Mouse (Mus musculus) hindbrain, embryonic 11.5 days (tissue): Measurements from ENCODE around the gene Camkmt. TPM values are rescaled to one million over a fixed set of nuclear protein-coding genes. Genes with fewer than 3 reads are reported as not detected.

ENCODE experiments used
- ATAC-seq: fragments of 200-750 bp; cut with Nextera tagmentation; 2 replicates; pipeline ENCODE4 v1.8.0; 2017; ENCODE audit warnings: mild to moderate bottlenecking, moderate TSS enrichment, moderate library complexity; ENCODE audit not compliant: low FRiP score
- DNase-seq: peaks from one replicate; pipeline ENCODE4 v3.0.0-alpha.2; 2015; ENCODE audit warnings: low spot score
- H3K27ac ChIP-seq: fragments of 300-500 bp; sonication (generic); 2 replicates; pipeline ENCODE4 v1.5.1; 2014; ENCODE audit warnings: mild to moderate bottlenecking, low read depth, low read length
- H3K27me3 ChIP-seq: fragments of 300-500 bp; sonication (generic); 2 replicates; pipeline ENCODE4 v1.6.1; 2014; ENCODE audit warnings: mild to moderate bottlenecking, low read length, moderate library complexity, mixed read lengths; ENCODE audit not compliant: control insufficient read depth, insufficient read depth
- H3K36me3 ChIP-seq: fragments of 300-500 bp; sonication (generic); 2 replicates; pipeline ENCODE4 v1.6.1; 2014; ENCODE audit warnings: mild to moderate bottlenecking, low read length, moderate library complexity, mixed read lengths; ENCODE audit not compliant: control insufficient read depth, insufficient read depth
- H3K4me1 ChIP-seq: fragments of 300-500 bp; sonication (generic); replicated peaks from 2 replicates; pipeline ENCODE4 v1.6.1; 2014; ENCODE audit warnings: low read length, mixed read lengths; ENCODE audit not compliant: control insufficient read depth, insufficient read depth
- H3K4me2 ChIP-seq: fragments of 300-500 bp; sonication (generic); replicated peaks from 2 replicates; pipeline ENCODE4 v1.6.1; 2014; ENCODE audit warnings: mild to moderate bottlenecking, low read depth, low read length
- H3K4me3 ChIP-seq: fragments of 300-500 bp; sonication (generic); 2 replicates; pipeline ENCODE4 v1.5.1; 2014; ENCODE audit warnings: low read depth, low read length
- H3K9ac ChIP-seq: fragments of 300-500 bp; sonication (generic); 2 replicates; pipeline ENCODE4 v1.6.1; 2014; ENCODE audit warnings: low read depth, low read length
- H3K9me3 ChIP-seq: fragments of 300-500 bp; sonication (generic); 2 replicates; pipeline ENCODE4 v1.6.1; 2016; ENCODE audit warnings: low read length; ENCODE audit not compliant: control insufficient read depth
- WGBS: fragments of 180-500 bp; shearing (Covaris S2); extraction: QIAGEN DNeasy Blood & Tissue Kit; methylation state at CpG from one replicate; pipeline ENCODE4 v1.1.7; 2014; 5-methylcytosine and 5-hydroxymethylcytosine counted together
- polyA plus RNA-seq: library from polyadenylated mRNA; unstranded; fragments of >200 nt; fragmentation: Nextera tagmentation; extraction: Ambion mirVana; gene quantifications from 2 replicates; pipeline ENCODE4 v1.2.1, GENCODE M21; 2014

Gene Camkmt
- 15.3 and 16.7 TPM in 2 replicates for polyA plus RNA-seq

- Histone ChIP-seq H3K9me3 (no peaks in the 10 kb centered on the region), H3K36me3 (no peaks in the 10 kb centered on the region), H3K4me2 (peak within 1 kb of the TSS; percentile 68), H3K27me3 (no peaks in the 10 kb centered on the region), H3K4me1 (no peaks in the 10 kb centered on the region), H3K9ac (peak within 1 kb of the TSS; percentile 82), H3K4me3 (peak within 1 kb of the TSS; percentile 63), H3K27ac (peak within 1 kb of the TSS; percentile 72)
- peak; percentile 97 for DNase-seq
- ATAC-seq, result peak; percentile 98
- under 1% methylated on average over 63 of the region's 63 CpGs for WGBS
Observed at GRCm38 (mm10) chr17:85090120-85091099, at the start of gene Camkmt, which contains the start of gene Prepl. Gene Camkmt, plus strand, starts transcription at chr17:85090552. Gene Prepl, minus strand, starts transcription at chr17:85090241.

DNA sequence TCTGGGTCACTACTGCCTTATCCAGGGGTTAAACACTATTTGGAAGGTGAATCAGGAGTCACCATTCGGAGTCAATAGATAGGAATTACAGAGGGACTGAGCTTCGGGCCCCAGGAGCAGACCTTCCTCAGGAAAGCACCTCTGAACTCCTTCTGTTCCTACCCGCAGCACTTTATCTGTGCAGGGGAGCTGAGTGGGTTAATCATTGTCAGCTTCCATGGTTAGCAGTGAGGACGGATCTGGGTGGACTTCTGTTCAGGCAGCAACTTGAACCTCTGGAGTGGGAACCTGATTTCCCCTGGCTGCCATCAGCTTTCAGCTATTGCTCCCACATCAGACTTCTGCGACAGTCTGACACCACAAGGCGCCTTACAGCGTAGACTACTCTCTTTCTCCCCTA is 49.4 kb upstream of the Camkmt start:
- no peaks in the 10 kb centered on the region for H3K4me1 ChIP-seq
- DNase-seq (no peak), ATAC-seq (no peak)
- no peak overlapping the region for H3K27ac ChIP-seq
- H3K36me3 ChIP-seq, result no peaks in the 10 kb centered on the region
- H3K9ac ChIP-seq, result no peak overlapping the region
- H3K27me3 ChIP-seq, result no peaks in the 10 kb centered on the region
- no peak overlapping the region for H3K4me3 ChIP-seq
- 73% methylated on average over 7 of the region's 7 CpGs for WGBS
- H3K9me3 ChIP-seq, result no peaks in the 10 kb centered on the region
- H3K4me2 ChIP-seq, result no peak overlapping the region

DNA sequence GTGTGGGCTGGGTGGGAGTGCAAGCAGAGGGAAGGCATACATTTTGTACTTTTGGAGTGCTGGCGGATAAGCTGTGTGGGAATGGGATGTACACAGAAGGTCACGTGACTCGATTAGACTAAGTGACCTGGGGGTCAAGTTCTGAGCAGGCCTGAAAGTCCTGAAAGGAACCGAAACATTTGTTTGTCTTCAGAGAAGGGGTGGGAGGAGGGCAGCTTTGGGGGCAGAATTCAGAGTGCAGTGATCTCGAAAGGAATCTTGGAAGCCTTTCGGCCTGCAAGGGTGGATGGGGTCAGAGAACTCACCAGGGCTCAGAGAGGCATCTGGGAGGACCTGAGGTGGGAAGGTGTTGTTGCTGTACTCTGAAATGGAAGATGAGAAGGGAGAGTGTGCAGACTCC is 47.9 kb upstream of the Camkmt start:
- Histone ChIP-seq H3K4me2 (no peak overlapping the region), H3K9me3 (no peaks in the 10 kb centered on the region), H3K4me1 (no peaks in the 10 kb centered on the region), H3K9ac (no peak overlapping the region), H3K27ac (no peak overlapping the region), H3K36me3 (no peaks in the 10 kb centered on the region), H3K27me3 (no peaks in the 10 kb centered on the region), H3K4me3 (no peak overlapping the region)
- no peak for ATAC-seq
- DNase-seq, result no peak
- WGBS, result 64% methylated on average over 6 of the region's 6 CpGs

DNA sequence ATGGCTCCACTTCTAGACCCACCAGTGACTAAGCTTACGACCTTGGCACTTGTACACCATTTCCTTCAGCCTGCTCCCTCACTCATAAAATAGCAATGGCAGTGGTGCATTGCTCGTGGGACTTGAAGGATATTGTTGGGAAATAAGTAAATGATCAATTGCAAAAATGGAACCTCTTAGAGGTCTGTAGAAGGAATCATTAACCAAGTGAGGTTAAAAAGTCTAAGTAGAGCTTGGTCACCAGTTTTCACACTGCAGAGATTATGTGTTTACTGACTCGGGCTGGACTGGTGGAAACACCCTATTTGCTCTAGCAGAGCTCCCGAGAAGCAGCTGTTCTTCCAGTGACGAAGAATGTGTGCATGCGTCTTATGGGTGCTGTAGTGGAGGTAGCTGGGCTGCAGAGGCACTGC is 46.9 kb upstream of the Camkmt start:
- DNase-seq (no peak), ATAC-seq (no peak)
- H3K36me3 ChIP-seq, result no peaks in the 10 kb centered on the region
- no peak overlapping the region for H3K27ac ChIP-seq
- no peaks in the 10 kb centered on the region for H3K4me1 ChIP-seq
- 79% methylated on average over 6 of the region's 6 CpGs for WGBS
- H3K9ac ChIP-seq, result no peak overlapping the region
- H3K4me2 ChIP-seq, result no peak overlapping the region
- H3K9me3 ChIP-seq, result no peaks in the 10 kb centered on the region
- no peaks in the 10 kb centered on the region for H3K27me3 ChIP-seq
- no peak overlapping the region for H3K4me3 ChIP-seq

DNA sequence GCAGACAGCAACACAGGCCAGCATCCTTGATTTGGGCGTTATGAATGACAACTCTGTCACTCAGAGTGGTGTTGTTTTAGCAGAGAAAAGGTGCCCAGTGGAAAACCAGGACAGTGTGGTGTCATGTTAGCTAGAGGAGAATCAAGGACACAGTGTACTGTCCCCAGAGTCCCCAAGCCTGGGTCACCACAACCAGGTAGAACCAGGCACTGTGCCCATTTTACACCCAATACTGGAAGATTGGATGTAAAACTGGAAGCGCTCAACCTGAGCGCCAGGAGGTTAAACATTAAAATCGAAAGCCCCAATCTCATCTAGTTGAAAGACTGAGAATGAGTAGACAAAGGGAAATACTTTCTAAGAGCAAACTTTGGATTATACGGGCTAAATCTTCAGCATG is 45.9 kb upstream of the Camkmt start:
- no peaks in the 10 kb centered on the region for H3K4me1 ChIP-seq
- no peaks in the 10 kb centered on the region for H3K36me3 ChIP-seq
- H3K27ac ChIP-seq, result no peak overlapping the region
- H3K9me3 ChIP-seq, result no peaks in the 10 kb centered on the region
- no peaks in the 10 kb centered on the region for H3K27me3 ChIP-seq
- ATAC-seq, result no peak
- no peak for DNase-seq
- no peak overlapping the region for H3K9ac ChIP-seq
- 90% methylated on average over 5 of the region's 5 CpGs for WGBS
- H3K4me3 ChIP-seq, result no peak overlapping the region
- H3K4me2 ChIP-seq, result no peak overlapping the region

- Histone ChIP-seq H3K4me2 (no peak overlapping the region), H3K27ac (no peak overlapping the region), H3K4me1 (no peaks in the 10 kb centered on the region), H3K4me3 (no peak overlapping the region), H3K9me3 (no peaks in the 10 kb centered on the region), H3K36me3 (no peaks in the 10 kb centered on the region), H3K27me3 (no peaks in the 10 kb centered on the region), H3K9ac (no peak overlapping the region)
- DNase-seq (no peak), ATAC-seq (no peak)
- 91% methylated on average over 12 of the region's 12 CpGs for WGBS
Observed at GRCm38 (mm10) chr17:85045160-85045559, 45.2 kb upstream of the Camkmt start.

DNA sequence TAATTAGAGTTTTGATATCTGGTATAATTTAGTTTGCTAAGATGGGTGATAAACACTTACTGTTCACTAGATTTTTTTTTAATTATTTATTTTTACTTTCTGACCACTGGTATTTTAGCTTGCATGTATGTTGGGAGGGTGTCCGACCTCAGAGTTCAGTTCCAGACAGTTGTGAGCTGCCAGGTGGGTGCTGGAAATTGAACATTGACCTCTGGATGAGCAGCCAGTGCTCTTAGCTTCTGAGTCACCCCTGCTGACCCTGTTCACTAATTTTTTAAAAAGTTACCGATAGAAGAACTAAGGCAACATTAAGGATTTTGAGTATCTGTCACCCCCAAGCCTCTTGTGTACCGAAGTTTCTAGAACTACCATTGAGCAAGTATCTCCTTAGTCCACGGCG is 42.0 kb upstream of the Camkmt start:
- DNase-seq, result no peak
- no peak for ATAC-seq
- H3K4me2 ChIP-seq, result no peak overlapping the region
- H3K27ac ChIP-seq, result no peak overlapping the region
- H3K9ac ChIP-seq, result no peak overlapping the region
- H3K27me3 ChIP-seq, result no peaks in the 10 kb centered on the region
- H3K36me3 ChIP-seq, result no peaks in the 10 kb centered on the region
- 94% methylated on average over 5 of the region's 5 CpGs for WGBS
- H3K4me3 ChIP-seq, result no peak overlapping the region
- no peaks in the 10 kb centered on the region for H3K4me1 ChIP-seq
- no peaks in the 10 kb centered on the region for H3K9me3 ChIP-seq

- no peak for DNase-seq
- no peaks in the 10 kb centered on the region for H3K36me3 ChIP-seq
- 92% methylated on average over 7 of the region's 7 CpGs for WGBS
Observed at GRCm38 (mm10) chr17:85058276-85058675, 32.1 kb upstream of the Camkmt start.

DNA sequence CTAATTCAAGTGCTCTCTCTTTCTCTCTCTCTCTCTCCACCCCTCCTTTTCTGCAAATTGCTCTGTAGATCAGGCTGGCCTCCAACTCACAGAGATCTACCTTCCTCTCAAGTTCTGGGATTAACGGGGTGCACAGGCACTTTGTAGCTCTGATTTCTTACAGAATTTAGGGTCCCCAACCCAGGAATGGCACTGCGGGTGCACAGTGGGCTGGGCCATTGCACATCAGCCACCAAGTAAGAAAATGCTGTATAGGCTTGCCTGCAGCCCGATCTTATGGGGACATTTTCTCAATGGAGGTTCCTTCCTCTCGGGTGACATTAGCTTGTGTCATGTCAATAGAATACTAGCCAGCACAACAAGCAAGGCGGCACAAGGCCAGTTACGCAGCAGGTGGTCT is 31.2 kb upstream of the Camkmt start:
- no peak for DNase-seq
- H3K4me3 ChIP-seq, result no peak overlapping the region
- H3K4me2 ChIP-seq, result no peak overlapping the region
- no peak for ATAC-seq
- no peaks in the 10 kb centered on the region for H3K27me3 ChIP-seq
- no peak overlapping the region for H3K27ac ChIP-seq
- H3K4me1 ChIP-seq, result no peaks in the 10 kb centered on the region
- 91% methylated on average over 6 of the region's 6 CpGs for WGBS
- H3K36me3 ChIP-seq, result peaks cover 2% of the 10 kb centered on the region; the same call in 1 of the 2 replicates
- no peak overlapping the region for H3K9ac ChIP-seq
- H3K9me3 ChIP-seq, result no peaks in the 10 kb centered on the region

More at GRCm38 (mm10) chr17:85058276-85058675, 32.1 kb upstream of the Camkmt start:
- ATAC-seq, result no peak
- no peak overlapping the region for H3K9ac ChIP-seq
- H3K4me2 ChIP-seq, result no peak overlapping the region
- H3K27me3 ChIP-seq, result no peaks in the 10 kb centered on the region
- no peaks in the 10 kb centered on the region for H3K4me1 ChIP-seq
- no peak overlapping the region for H3K4me3 ChIP-seq
- no peaks in the 10 kb centered on the region for H3K9me3 ChIP-seq
- no peak overlapping the region for H3K27ac ChIP-seq
